ENCODE assay signal across 21 mouse cellular contexts in the genomic region with DNA sequence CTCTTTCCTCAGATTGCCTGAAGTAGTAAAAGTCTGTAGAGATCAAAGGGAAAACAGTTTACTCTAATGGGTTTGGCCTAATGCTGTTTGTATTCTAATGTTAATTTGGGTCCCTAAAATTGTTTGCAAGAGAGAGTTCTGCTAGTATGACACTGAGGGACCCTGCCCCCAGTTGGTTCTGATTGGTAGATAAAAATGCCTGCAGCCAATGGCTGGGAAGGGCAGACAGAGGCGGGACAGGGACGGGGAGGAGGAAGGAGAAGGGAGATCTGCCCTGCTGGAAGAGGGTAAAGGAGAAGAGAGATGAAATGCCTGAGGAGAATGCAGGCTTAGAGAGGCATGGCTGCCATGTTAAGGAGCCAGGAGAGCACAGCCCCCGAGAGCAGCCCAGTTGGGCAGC. TPM values are rescaled to one million over a fixed set of nuclear protein-coding genes. Genes with fewer than 3 reads are reported as not detected.
DNase-seq lines count a peak whose midpoint lies in the region; ATAC-seq and TF ChIP-seq lines count a peak whose summit lies in the region.
"Had no signal": no experiment of that assay in that cellular context is flagged by ENCODE, and none has a peak within 500 bp of the region (broad histone marks: within the 10 kb centered on the region; RNA-seq: fewer than 3 reads in every experiment).

No protein-coding gene starts in this region.

- DNase-seq in lung, postnatal 36 days, result no peak
- peak; percentile 31 for DNase-seq in brain, embryonic 14.5 days (ENCODE audit: low read depth)
- no peak for DNase-seq in left cerebral cortex, postnatal 4 days
- DNase-seq in kidney, adult 18-20 months, result no peak
- DNase-seq in layer of hippocampus, adult 2 months (ENCODE audit: low spot score in 2 of 2), result no peak
- DNase-seq: adrenal gland, postnatal 25 days; cerebellum, adult 8-10 months; gastrocnemius, postnatal 36 days; kidney, postnatal 14 days; lung, postnatal 4 days had no signal

- 0 out of 2 replicates have a peak, but pooled peaks cover 2% of the 10 kb centered on the region for H3K9me3 ChIP-seq in lung, embryonic 16.5 days (ENCODE audit: control insufficient read depth, low read length)
- 0 out of 2 replicates have a peak, but pooled peaks cover 6% of the 10 kb centered on the region for H3K9me3 ChIP-seq in heart, embryonic 13.5 days
- H3K9me3 ChIP-seq: forebrain, embryonic 13.5 days; hindbrain, embryonic 13.5 days; neural tube, embryonic 13.5 days had no signal

- no peaks in the 10 kb centered on the region for H3K27me3 ChIP-seq in lung, embryonic 16.5 days (ENCODE audit: control insufficient read depth, insufficient read depth, low read depth, low read length)
- H3K27me3 ChIP-seq in heart, embryonic 13.5 days (replicated peaks), result peaks cover 18% of the 10 kb centered on the region
- H3K27me3 ChIP-seq: neural tube, embryonic 13.5 days had no signal

- no peak for TF ChIP-seq CTCF in brain, embryonic 14.5 days (IDR thresholded peaks at IDR 0.05; ENCODE audit: borderline replicate concordance, extremely low read depth, insufficient read depth, insufficient read length)
- no peak for TF ChIP-seq CTCF in layer of hippocampus, adult 2 months (conservative IDR thresholded peaks at IDR 0.05)

- H3K27ac ChIP-seq in lung, embryonic 16.5 days (ENCODE audit: low read length), result no peak overlapping the region
- H3K27ac ChIP-seq in heart, embryonic 13.5 days (replicated peaks), result peak overlapping the region; percentile 83
- no peak overlapping the region for H3K27ac ChIP-seq in layer of hippocampus, adult 2 months
- H3K27ac ChIP-seq: forebrain, embryonic 13.5 days; hindbrain, embryonic 13.5 days; neural tube, embryonic 13.5 days had no signal

- H3K4me3 ChIP-seq in lung, embryonic 16.5 days (ENCODE audit: low read length), result no peak overlapping the region
- no peak overlapping the region for H3K4me3 ChIP-seq in heart, embryonic 13.5 days
- no peak overlapping the region for H3K4me3 ChIP-seq in layer of hippocampus, adult 2 months
- H3K4me3 ChIP-seq: forebrain, embryonic 13.5 days; hindbrain, embryonic 13.5 days; neural tube, embryonic 13.5 days had no signal

- WGBS in lung, embryonic 16.5 days, result 45% methylated on average over 3 of the region's 3 CpGs
- WGBS in heart, embryonic 13.5 days, result 38% methylated on average over 3 of the region's 3 CpGs

- ATAC-seq in lung, embryonic 16.5 days (ENCODE audit: low read depth), result 0 out of 2 replicates have a peak, but pooled peaks have one; percentile 41
- ATAC-seq in heart, embryonic 13.5 days (ENCODE audit: extremely low read depth, insufficient number of reproducible peaks, low FRiP score, low TSS enrichment), result no peak
- ATAC-seq: activated CD4-positive, CD25-positive, alpha-beta regulatory T cell, adult 4 months; CD4-positive, CD25-positive, alpha-beta regulatory T cell, adult 4 months; forebrain, embryonic 13.5 days; intestine, embryonic 16.5 days had no signal

- H3K9ac ChIP-seq in lung, embryonic 16.5 days (ENCODE audit: low read length), result no peak overlapping the region
- no peak overlapping the region for H3K9ac ChIP-seq in heart, embryonic 13.5 days
- H3K9ac ChIP-seq: forebrain, embryonic 13.5 days; hindbrain, embryonic 13.5 days; neural tube, embryonic 13.5 days had no signal

- H3K36me3 ChIP-seq in lung, embryonic 16.5 days (ENCODE audit: control insufficient read depth, insufficient read depth, low read length), result no peaks in the 10 kb centered on the region
- H3K36me3 ChIP-seq in heart, embryonic 13.5 days, result no peaks in the 10 kb centered on the region
- H3K36me3 ChIP-seq: hindbrain, embryonic 13.5 days; neural tube, embryonic 13.5 days had no signal

- intact Hi-C loops in left cerebral cortex, postnatal 4 days (cut with DNase I), result no loop called here

- TF ChIP-seq POLR2A in brain, embryonic 14.5 days (IDR thresholded peaks at IDR 0.05; ENCODE audit: borderline replicate concordance, extremely low read depth, insufficient read depth, insufficient read length, poor library complexity, severe bottlenecking), result no peak

- no peak overlapping the region for H3K4me2 ChIP-seq in lung, embryonic 16.5 days (ENCODE audit: low read depth, low read length)
- H3K4me2 ChIP-seq in heart, embryonic 13.5 days, result no peak overlapping the region
- H3K4me2 ChIP-seq: forebrain, embryonic 13.5 days; hindbrain, embryonic 13.5 days; midbrain, embryonic 11.5 days; neural tube, embryonic 13.5 days had no signal

- H3K4me1 ChIP-seq in lung, embryonic 16.5 days (replicated peaks; ENCODE audit: control insufficient read depth, insufficient read depth, low read length), result peaks cover 7% of the 10 kb centered on the region
- H3K4me1 ChIP-seq in heart, embryonic 13.5 days, result peaks cover 34% of the 10 kb centered on the region
- H3K4me1 ChIP-seq: forebrain, embryonic 13.5 days; neural tube, embryonic 13.5 days had no signal

RNA-seq across cellular contexts. Expression of gene C2cd4b, which starts 7.7 kb away (rescaled TPM):
- 0.16 TPM in 1 of 2 replicates, not detected in the other for polyA plus RNA-seq in lung, embryonic 16.5 days (2015; fragmentation: Nextera tagmentation; extraction: Ambion mirVana)
- 0.53 and 1.2 TPM in 2 replicates for polyA plus RNA-seq in brain, embryonic 14.5 days (2012; rRNA removed)
- polyA plus RNA-seq in heart, embryonic 13.5 days (2015; fragmentation: Nextera tagmentation; extraction: Ambion mirVana), result 0.71 and 1.1 TPM in 2 replicates
- total RNA-seq in left cerebral cortex, postnatal 4 days (2021), result under 1 TPM; 0.36 to 0.58 TPM
- total RNA-seq in layer of hippocampus, adult 2 months (2021), result 1 to 10 TPM; 7.7 to 8.3 TPM
- total RNA-seq: gastrocnemius, postnatal 36 days had no signal
- polyA plus RNA-seq: activated CD4-positive, CD25-positive, alpha-beta regulatory T cell, adult 4 months; CD4-positive, CD25-positive, alpha-beta regulatory T cell, adult 4 months; intestine, embryonic 16.5 days; liver, embryonic 16.5 days; midbrain, embryonic 11.5 days; stomach, embryonic 16.5 days had no signal
